Mouse (Mus musculus): ENCODE data around the gene Csrnp2. TPM values are rescaled to one million over a fixed set of nuclear protein-coding genes. Genes with fewer than 3 reads are reported as not detected.
"Not testable (repeated sequence)": the region's sequence is repeated elsewhere in the genome, so short reads cannot be mapped to it uniquely, and the experiment has no call there.

Gene Csrnp2
- 34.7 and 39.2 TPM in 2 replicates for polyA plus RNA-seq (2015; fragmentation: Nextera tagmentation; extraction: Ambion mirVana)

DNA sequence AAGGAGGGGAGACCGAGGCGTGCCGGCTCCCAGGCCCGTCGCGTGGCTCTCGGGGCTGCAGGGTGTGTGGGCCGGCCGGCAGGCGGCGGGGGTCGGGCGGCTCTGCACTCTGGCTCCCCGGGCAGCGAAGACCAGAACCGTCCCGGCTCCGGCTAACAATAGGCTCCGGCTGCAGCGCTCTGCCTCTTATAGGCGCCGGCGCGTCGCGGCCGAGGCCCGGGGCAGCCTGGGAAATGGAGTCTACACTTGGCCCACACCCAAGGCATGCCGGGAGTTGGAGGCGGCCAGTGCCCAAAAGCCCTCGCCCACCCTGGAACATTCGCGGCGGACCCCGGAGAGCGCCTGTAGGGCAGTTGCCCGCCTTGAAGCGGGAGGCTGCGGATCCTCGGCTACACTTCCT is at the start of gene Csrnp2:
Csrnp2 (minus strand) TSS at position 387 of the 400 bp plus-strand sequence.
- WGBS = under 1% methylated on average over 40 of the region's 40 CpGs
- peak; percentile 98 for ATAC-seq

DNA sequence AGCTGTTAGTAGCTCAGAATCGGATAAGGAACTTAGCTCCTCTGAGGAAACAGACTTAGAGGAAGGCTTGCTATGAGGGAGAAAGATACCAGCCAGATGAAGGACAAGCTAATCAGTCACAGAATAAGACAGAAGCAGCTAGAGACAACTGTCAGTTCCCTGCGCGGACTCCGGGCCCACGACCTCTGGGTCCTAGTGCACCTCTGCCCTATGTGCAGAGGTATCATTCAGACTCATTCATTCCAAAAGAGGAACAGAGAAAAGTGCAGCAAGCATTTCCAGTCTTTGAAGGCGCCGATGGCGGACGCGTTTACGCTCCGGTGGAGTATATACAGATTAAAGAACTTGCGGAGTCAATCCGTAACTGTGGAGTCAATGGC is 48.4 kb upstream of the Csrnp2 start:
- not testable (repeated sequence) for ATAC-seq; H3K27me3 ChIP-seq; H3K9me3 ChIP-seq (replicated peaks); H3K27ac ChIP-seq; H3K9ac ChIP-seq; H3K4me1 ChIP-seq; H3K4me2 ChIP-seq; H3K4me3 ChIP-seq
- WGBS = 98% methylated on average over 14 of the region's 14 CpGs
- peaks cover 59% of the 10 kb centered on the region for H3K36me3 ChIP-seq (ENCODE audit: poor library complexity, severe bottlenecking)

More for the DNA sequence above, at the start of gene Csrnp2:
- Histone ChIP-seq H3K4me2 (peak within 1 kb of the TSS; percentile 81), H3K9ac (peak within 1 kb of the TSS; percentile 97), H3K27me3 (no peaks in the 10 kb centered on the region), H3K36me3 (ENCODE audit: poor library complexity, severe bottlenecking) (no peaks in the 10 kb centered on the region), H3K4me1 (peaks cover 46% of the 10 kb centered on the region), H3K27ac (peak within 1 kb of the TSS; percentile 98), H3K9me3 (replicated peaks) (no peaks in the 10 kb centered on the region), H3K4me3 (peak within 1 kb of the TSS; percentile 79)

DNA sequence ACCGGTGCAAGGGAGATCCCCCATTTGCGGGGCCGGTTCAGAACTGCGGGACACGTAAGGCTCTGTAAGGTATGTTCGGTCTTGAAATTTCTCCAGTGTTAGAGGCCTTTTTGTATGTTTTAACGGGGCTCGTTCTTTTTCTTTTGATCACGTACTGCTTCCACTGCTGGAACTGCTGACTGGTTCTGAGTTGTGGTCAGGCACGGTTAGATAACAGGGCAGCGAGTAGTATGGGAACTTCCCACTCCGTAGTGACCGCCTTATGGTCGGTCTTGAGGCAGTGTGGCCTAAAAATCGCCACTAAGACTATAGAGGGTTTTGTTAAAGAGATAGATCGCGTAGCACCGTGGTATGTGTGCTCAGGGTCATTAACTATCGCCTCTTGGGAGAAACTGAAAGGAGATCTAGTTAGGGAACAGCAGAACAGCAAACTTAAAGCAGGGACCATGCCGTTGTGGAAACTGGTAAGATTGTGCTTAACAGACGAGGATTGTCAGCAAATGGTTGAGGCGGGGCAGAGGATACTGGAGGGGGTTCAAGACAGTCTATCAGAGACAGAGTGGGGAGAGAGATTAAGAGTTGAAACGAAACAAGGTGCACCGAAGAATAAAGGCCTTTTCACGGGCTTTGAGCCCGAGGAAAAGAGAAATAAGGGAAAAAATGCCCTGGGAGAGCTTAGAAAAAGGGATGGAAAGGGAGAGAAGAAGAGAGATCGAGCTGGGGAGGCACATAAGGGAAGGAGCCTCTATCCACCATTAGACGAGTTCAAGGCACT is 47.8 kb upstream of the Csrnp2 start:
- not testable (repeated sequence) for H3K27me3 ChIP-seq; H3K9ac ChIP-seq; H3K4me2 ChIP-seq; H3K4me3 ChIP-seq; H3K9me3 ChIP-seq (replicated peaks); ATAC-seq; H3K4me1 ChIP-seq; H3K27ac ChIP-seq
- peaks cover 53% of the 10 kb centered on the region for H3K36me3 ChIP-seq (ENCODE audit: poor library complexity, severe bottlenecking)
- WGBS = 96% methylated on average over 28 of the region's 28 CpGs

DNA sequence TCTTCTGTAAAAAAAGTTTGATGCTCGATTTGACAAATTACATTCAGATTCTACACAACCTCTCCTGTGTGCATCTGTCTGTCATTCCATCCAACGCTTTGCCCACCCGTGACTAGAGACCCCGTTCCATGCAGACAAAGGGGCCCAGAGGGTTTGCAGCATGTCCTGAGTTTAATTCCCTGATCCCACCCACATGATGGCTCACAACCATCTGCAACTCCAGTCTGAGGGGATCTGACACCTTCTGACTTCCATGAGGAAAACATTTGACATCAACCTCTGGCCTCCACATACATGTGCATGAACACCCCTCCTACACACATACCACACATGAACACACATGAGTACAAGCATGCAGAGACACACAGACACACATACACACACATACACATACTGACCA is 46.1 kb upstream of the Csrnp2 start:
- H3K4me1 ChIP-seq = no peaks in the 10 kb centered on the region
- no peak overlapping the region for H3K9ac ChIP-seq
- H3K4me3 ChIP-seq = no peak overlapping the region
- no peak overlapping the region for H3K4me2 ChIP-seq
- peaks cover 43% of the 10 kb centered on the region for H3K36me3 ChIP-seq (ENCODE audit: poor library complexity, severe bottlenecking)
- 86% methylated on average over 4 of the region's 4 CpGs for WGBS
- no peak overlapping the region for H3K27ac ChIP-seq
- no peaks in the 10 kb centered on the region for H3K27me3 ChIP-seq
- no peak for ATAC-seq
- no peaks in the 10 kb centered on the region; the same call in 1 of the 2 replicates for H3K9me3 ChIP-seq (replicated peaks)

DNA sequence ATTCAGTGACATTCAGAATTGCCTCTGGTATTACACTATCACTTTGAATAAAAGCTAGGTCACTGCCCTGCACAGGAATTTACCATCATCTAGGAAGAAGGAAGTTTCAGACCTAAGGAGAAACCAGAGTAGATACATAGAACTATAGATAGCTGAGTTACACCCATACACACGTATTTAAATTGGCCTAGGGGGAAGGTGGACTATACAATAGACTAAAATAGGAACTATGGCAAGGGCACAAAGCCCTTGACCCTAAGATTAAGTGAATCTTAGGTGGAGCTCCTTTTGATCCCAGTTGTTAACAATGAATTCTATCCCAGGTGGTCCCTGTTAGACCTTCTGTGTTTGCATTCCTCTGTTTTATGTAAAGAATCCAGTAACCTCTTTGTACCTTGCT is 45.7 kb upstream of the Csrnp2 start:
- H3K4me3 ChIP-seq; H3K27me3 ChIP-seq; H3K9me3 ChIP-seq (replicated peaks); H3K4me2 ChIP-seq; H3K4me1 ChIP-seq; H3K9ac ChIP-seq; H3K27ac ChIP-seq; ATAC-seq: not testable (repeated sequence)
- WGBS = 87% methylated on average over 1 of the region's 1 CpGs
- H3K36me3 ChIP-seq (ENCODE audit: poor library complexity, severe bottlenecking) = peaks cover 40% of the 10 kb centered on the region

DNA sequence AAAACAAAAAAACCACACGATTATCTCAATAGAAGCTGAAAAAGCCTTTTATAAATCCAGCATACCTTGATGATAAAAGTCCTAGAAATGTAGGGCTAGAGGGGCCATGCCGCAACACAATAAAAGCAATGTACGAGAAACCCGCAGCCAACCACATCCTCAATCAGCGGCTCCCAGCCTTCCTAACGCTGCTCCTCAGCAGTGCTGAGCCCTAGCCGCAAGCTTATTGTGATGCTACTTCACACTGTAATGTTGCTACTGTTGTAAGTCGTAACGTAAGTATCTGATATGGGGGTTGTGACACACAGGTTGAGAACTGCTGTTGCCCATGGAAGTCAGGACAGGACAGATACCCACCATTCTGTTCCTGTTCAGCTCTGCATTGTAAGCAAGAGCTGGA is 44.1 kb upstream of the Csrnp2 start:
- H3K27me3 ChIP-seq = no peaks in the 10 kb centered on the region
- no peaks in the 10 kb centered on the region for H3K4me1 ChIP-seq
- ATAC-seq = no peak
- no peak overlapping the region for H3K9ac ChIP-seq
- no peak overlapping the region for H3K4me2 ChIP-seq
- H3K36me3 ChIP-seq (ENCODE audit: poor library complexity, severe bottlenecking) = peaks cover 39% of the 10 kb centered on the region
- WGBS = 94% methylated on average over 9 of the region's 9 CpGs
- no peak overlapping the region for H3K4me3 ChIP-seq
- no peak overlapping the region for H3K27ac ChIP-seq
- 0 out of 2 replicates have a peak, but pooled peaks cover 3% of the 10 kb centered on the region for H3K9me3 ChIP-seq (replicated peaks)

DNA sequence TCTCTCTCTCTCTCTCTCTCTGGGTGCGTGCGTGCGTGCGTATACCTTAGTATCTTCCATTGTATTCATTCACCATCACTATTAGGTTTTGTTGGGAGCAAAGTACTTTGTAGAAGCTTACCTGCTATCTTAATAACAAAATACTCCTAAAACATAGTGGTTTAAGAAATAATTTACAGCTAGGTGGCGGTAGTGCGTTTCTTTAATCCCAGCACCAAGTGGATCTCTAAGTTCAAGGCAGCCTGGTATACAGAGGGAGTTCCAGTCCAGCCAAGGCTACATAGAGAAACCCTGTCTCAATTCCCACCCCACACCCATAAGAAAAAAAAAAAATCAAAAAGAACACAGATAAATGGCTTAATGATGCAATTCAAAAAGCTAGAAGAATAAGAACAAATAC is 42.6 kb upstream of the Csrnp2 start:
- Histone ChIP-seq H3K36me3 (ENCODE audit: poor library complexity, severe bottlenecking) (peaks cover 29% of the 10 kb centered on the region), H3K9me3 (replicated peaks) (0 out of 2 replicates have a peak, but pooled peaks cover 3% of the 10 kb centered on the region), H3K27ac (no peak overlapping the region), H3K4me2 (no peak overlapping the region), H3K9ac (no peak overlapping the region), H3K4me3 (no peak overlapping the region), H3K27me3 (no peaks in the 10 kb centered on the region), H3K4me1 (no peaks in the 10 kb centered on the region)
- 91% methylated on average over 6 of the region's 6 CpGs for WGBS
- no peak for ATAC-seq

DNA sequence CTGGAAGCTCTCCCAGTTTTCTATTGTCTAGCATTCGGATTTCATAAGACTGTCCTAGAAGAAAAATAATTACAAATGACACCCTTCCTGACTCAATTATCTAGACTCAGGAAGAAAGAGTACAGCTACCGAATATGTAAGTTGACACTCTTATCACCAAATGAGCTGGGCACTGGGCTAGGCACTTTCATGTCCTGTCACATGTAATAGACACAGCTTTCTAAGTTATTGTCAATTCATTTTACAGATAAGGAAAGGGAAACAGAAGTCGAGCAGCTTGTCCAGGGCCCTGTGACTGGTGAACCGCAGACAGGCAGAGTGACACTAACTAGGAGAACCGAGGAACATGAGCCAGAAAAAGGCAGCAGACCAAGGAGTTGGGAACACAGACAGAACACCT is 32.6 kb upstream of the Csrnp2 start:
- Histone ChIP-seq H3K27ac (no peak overlapping the region), H3K4me1 (no peaks in the 10 kb centered on the region), H3K9me3 (replicated peaks) (no peaks in the 10 kb centered on the region), H3K4me2 (no peak overlapping the region), H3K27me3 (no peaks in the 10 kb centered on the region), H3K9ac (no peak overlapping the region; the same call in 1 of the 2 replicates), H3K36me3 (ENCODE audit: poor library complexity, severe bottlenecking) (peaks cover 35% of the 10 kb centered on the region), H3K4me3 (no peak overlapping the region)
- 91% methylated on average over 5 of the region's 5 CpGs for WGBS
- ATAC-seq = no peak

DNA sequence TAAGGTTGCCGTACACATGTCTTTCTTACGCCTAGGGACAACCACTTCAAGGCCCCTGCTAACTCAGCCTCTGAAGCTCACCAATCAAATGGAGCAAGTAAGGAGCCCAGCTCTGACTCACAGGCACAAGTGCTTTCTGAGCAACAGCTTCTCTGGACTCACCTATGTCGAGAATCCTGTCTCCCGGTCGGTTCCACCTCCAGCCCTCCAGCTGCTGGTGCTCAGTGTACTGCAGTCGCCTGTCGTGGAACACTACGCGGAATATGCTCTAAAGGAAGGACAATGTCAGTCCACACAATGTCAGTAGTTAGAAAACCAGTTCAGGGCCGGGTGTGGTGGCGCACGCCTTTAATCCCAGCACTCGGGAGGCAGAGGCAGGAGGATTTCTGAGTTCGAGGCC is 30.1 kb upstream of the Csrnp2 start:
- no peak overlapping the region for H3K27ac ChIP-seq
- no peak for ATAC-seq

DNA sequence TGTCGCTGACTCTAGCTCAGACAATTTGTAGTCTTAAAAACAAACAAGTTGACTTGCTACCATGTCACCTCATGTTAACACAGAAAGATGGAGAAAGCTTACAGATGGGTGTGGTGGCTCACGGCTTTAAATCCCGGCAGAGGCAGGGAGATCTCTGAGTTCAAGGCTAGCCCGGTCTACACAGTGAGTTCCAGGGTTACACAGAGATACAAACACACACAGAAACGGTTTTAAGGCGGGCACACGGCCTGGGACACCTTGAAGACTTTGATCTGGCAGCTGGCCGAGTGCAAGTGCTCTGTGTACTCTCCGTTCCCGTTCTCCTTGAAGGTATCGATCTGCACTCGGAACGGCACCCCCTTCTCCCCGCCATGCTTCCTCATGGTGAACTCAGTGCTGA is 25.0 kb upstream of the Csrnp2 start:
- no peak overlapping the region for H3K9ac ChIP-seq
- H3K4me2 ChIP-seq = no peak overlapping the region
- H3K4me3 ChIP-seq = no peak overlapping the region
- no peaks in the 10 kb centered on the region for H3K4me1 ChIP-seq
- H3K36me3 ChIP-seq (ENCODE audit: poor library complexity, severe bottlenecking) = peaks cover 71% of the 10 kb centered on the region
- H3K27ac ChIP-seq = no peak overlapping the region
- 97% methylated on average over 14 of the region's 14 CpGs for WGBS
- H3K9me3 ChIP-seq (replicated peaks) = no peaks in the 10 kb centered on the region
- ATAC-seq = no peak
- no peaks in the 10 kb centered on the region for H3K27me3 ChIP-seq

More for the DNA sequence above, 30.1 kb upstream of the Csrnp2 start:
- Histone ChIP-seq H3K4me1 (no peaks in the 10 kb centered on the region), H3K27me3 (no peaks in the 10 kb centered on the region), H3K4me3 (no peak overlapping the region), H3K36me3 (ENCODE audit: poor library complexity, severe bottlenecking) (peaks cover 50% of the 10 kb centered on the region), H3K9me3 (replicated peaks) (no peaks in the 10 kb centered on the region), H3K4me2 (no peak overlapping the region), H3K9ac (no peak overlapping the region)
- 93% methylated on average over 14 of the region's 14 CpGs for WGBS

DNA sequence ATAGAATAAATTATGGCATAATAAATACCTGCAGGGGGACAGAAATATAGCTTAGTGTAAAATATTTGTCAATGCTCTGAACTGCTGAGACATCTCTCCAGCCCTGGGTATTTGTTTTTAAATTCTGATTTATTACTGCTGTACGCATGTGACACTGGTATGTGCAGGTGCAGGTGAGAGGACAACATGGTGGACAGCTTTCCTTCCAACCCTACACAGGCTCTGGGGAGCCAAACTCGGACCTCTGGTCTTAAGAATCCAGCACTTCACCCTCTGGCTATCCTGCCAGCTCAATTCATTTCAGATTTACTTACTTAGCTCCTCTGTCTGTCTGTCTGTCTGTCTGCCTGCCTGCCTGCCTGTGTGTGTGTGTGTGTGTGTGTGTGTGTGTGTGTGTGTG is 19.8 kb upstream of the Csrnp2 start:
- Histone ChIP-seq H3K9me3 (replicated peaks) (no peaks in the 10 kb centered on the region), H3K4me3 (no peak overlapping the region), H3K4me1 (no peaks in the 10 kb centered on the region), H3K27me3 (no peaks in the 10 kb centered on the region), H3K9ac (no peak overlapping the region), H3K27ac (no peak overlapping the region), H3K36me3 (ENCODE audit: poor library complexity, severe bottlenecking) (peaks cover 83% of the 10 kb centered on the region), H3K4me2 (no peak overlapping the region)
- ATAC-seq = no peak
- WGBS = 91% methylated on average over 2 of the region's 2 CpGs

DNA sequence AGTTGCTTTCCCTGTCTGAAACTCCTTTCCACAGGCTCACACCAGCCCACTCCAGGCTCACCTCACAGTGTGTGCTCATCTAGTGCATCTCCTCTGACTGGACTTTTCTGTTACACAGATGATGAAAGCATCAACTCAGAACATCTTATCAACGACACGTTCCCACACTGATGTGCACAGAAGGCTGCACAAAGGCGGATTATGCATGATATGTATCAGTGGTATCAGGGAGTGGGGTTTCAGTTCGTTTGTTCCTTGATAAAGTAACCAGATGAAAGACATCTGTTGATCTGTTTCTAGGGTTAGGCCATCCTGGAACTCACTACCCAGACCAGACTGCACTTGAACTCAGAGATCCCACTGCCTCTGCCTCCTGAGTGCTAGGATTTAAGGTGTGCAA is 18.1 kb upstream of the Csrnp2 start:
- no peak overlapping the region for H3K27ac ChIP-seq
- no peaks in the 10 kb centered on the region for H3K4me1 ChIP-seq
- H3K4me2 ChIP-seq = no peak overlapping the region
- WGBS = 92% methylated on average over 4 of the region's 4 CpGs
- no peak overlapping the region for H3K4me3 ChIP-seq
- peaks cover 87% of the 10 kb centered on the region for H3K36me3 ChIP-seq (ENCODE audit: poor library complexity, severe bottlenecking)
- H3K9ac ChIP-seq = no peak overlapping the region
- H3K9me3 ChIP-seq (replicated peaks) = no peaks in the 10 kb centered on the region
- no peak for ATAC-seq
- no peaks in the 10 kb centered on the region for H3K27me3 ChIP-seq

DNA sequence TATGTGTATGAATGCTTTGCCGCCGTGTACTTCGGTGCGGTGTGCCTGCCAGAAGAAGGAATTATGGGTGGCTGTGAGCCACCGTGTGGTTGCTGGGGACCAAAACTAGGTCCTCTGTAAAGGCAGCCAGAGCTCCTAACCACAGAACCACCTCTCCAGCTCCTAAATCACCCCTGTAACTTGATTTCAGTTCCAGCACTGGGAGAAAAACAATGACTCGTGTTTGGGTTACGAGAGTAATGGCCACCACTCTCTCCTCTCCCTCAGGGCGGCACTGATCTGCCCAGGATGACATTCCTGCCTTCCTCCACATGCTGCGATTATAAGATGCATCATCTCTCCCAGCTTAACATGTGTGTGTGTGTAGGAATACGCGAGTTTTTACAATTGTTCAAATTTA is 14.8 kb upstream of the Csrnp2 start:
- H3K36me3 ChIP-seq (ENCODE audit: poor library complexity, severe bottlenecking) = peaks cover 93% of the 10 kb centered on the region

More for the DNA sequence above, 14.8 kb upstream of the Csrnp2 start:
- H3K27me3 ChIP-seq = no peaks in the 10 kb centered on the region
- no peak overlapping the region for H3K9ac ChIP-seq
- H3K4me2 ChIP-seq = no peak overlapping the region
- no peak overlapping the region for H3K4me3 ChIP-seq
- no peak overlapping the region for H3K27ac ChIP-seq
- WGBS = 94% methylated on average over 11 of the region's 11 CpGs
- H3K9me3 ChIP-seq (replicated peaks) = no peaks in the 10 kb centered on the region
- no peaks in the 10 kb centered on the region for H3K4me1 ChIP-seq
- ATAC-seq = no peak
